Comparison of ENCODE assay signal across 12 mouse cellular contexts in the genomic region with DNA sequence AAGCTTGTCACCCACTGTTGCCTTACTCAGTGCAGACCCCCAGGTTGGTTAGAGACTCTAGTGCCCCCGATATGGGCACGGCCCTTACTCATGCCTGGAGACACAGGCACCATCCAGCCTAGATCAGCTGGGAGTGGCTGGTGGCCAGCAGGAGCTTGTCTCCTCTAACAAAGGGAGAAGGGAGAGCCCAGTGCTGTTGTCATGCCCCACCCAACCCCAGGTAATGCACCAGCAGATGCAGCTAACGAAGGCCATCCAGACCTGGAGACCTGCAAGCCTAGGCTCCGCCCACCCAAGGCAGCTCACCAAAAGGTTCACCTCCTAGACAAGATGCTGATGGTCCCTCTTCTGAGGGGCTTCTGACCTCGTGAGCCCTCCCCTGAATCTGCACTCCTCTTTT. TPM values are rescaled to one million over a fixed set of nuclear protein-coding genes. Genes with fewer than 3 reads are reported as not detected.
"Had no signal": no experiment of that assay in that cellular context is flagged by ENCODE, and none has a peak within 500 bp of the region (broad histone marks: within the 10 kb centered on the region; RNA-seq: fewer than 3 reads in every experiment).

No protein-coding gene starts in this region.

- H3K9me3 ChIP-seq: neural tube, embryonic 12.5 days had no signal

- H3K27me3 ChIP-seq: neural tube, embryonic 12.5 days had no signal

- H3K4me3 ChIP-seq: neural tube, embryonic 12.5 days had no signal

- DNase-seq: kidney, adult 18-20 months; kidney, postnatal 10 days; kidney, postnatal 4 days; lung, adult 2 months; lung, postnatal 36 days; thymus, postnatal 4 days had no signal

- H3K4me2 ChIP-seq: neural tube, embryonic 12.5 days had no signal

- ATAC-seq: lung, postnatal 0 days had no signal

- H3K9ac ChIP-seq: liver, embryonic 14.5 days; neural tube, embryonic 12.5 days had no signal

- H3K27ac ChIP-seq: liver, embryonic 14.5 days; neural tube, embryonic 12.5 days; stomach, postnatal 0 days had no signal

RNA-seq across cellular contexts. Expression of a gene that starts 32.1 kb away (rescaled TPM):
- total RNA-seq: monocyte, adult 5-6 weeks had no signal
- polyA plus RNA-seq: kidney, embryonic 14.5 days; lung, postnatal 0 days; stomach, postnatal 0 days had no signal

RNA-seq across cellular contexts. Expression of a gene that starts 44.1 kb away (rescaled TPM):
- polyA plus RNA-seq: lung, adult 2 months; neural tube, embryonic 12.5 days had no signal
